Comparison of ENCODE assay signal across 8 mouse cellular contexts in genomic region chr8:120281487-120281886, GRCm38 (mm10).
DNase-seq lines count a peak whose midpoint lies in the region.

No protein-coding gene starts in this region.

- peak; percentile 52 for DNase-seq in CD4-positive helper T cell, adult 2 months (ENCODE audit: low read depth, low spot score)
- DNase-seq in T-cell, adult 2 months (ENCODE audit: low spot score), result peak; percentile 27
- DNase-seq in cerebellum, postnatal 25 days, result peak; percentile 89 to 93
- peak; percentile 83 to 86 for DNase-seq in frontal cortex, postnatal 36 days (ENCODE audit: low spot score in 2 of 2)
- peak; percentile 71 to 88 for DNase-seq in kidney, postnatal 36 days
- DNase-seq in lung, adult 18-20 months, result peak; percentile 72 to 80
- peak; percentile 94 for DNase-seq in retina, embryonic 14.5 days (ENCODE audit: low spot score)
- DNase-seq in urinary bladder, postnatal 4 days (ENCODE audit: low spot score in 2 of 2), result peak; percentile 62 to 81

Comparison
In these comparisons a context has a peak if more than half of its experiments do, and no peak if none do; other contexts are left out.
1. Peak in every context shown above with its lines: DNase-seq.
2. DNase-seq: peak in every context shown above with its lines; median percentile 94 in retina, embryonic 14.5 days; 91 in cerebellum, postnatal 25 days; 84 in frontal cortex, postnatal 36 days; 80 in kidney, postnatal 36 days; 76 in lung, adult 18-20 months; 72 in urinary bladder, postnatal 4 days; 52 in CD4-positive helper T cell, adult 2 months; 27 in T-cell, adult 2 months.